Mouse (Mus musculus): ENCODE data around the gene Maf. TPM values are rescaled to one million over a fixed set of nuclear protein-coding genes. Genes with fewer than 3 reads are reported as not detected.

Gene Maf
- polyA plus RNA-seq, 1 experiment, result 3.7 TPM

- Histone ChIP-seq H3K27me3 (ENCODE audit: control insufficient read depth, insufficient read depth, insufficient read length) (no peaks in the 10 kb centered on the region), H3K4me3 (no peak overlapping the region), H3K4me2 (ENCODE audit: low read depth) (no peak overlapping the region), H3K79me2 (ENCODE audit: control insufficient read depth, insufficient read depth) (no peaks in the 10 kb centered on the region), H3ac (ENCODE audit: control insufficient read depth, insufficient read length) (no peak overlapping the region), H3K36me3 (ENCODE audit: control insufficient read depth, insufficient read depth) (no peaks in the 10 kb centered on the region)
- TF ChIP-seq REST (IDR thresholded peaks at IDR 0.05; ENCODE audit: insufficient read depth, insufficient read length) (no peak), MYOG (IDR thresholded peaks at IDR 0.05; ENCODE audit: control insufficient read depth in 1 of 3, insufficient read depth in 1 of 3, insufficient read length in 2 of 3, low read depth in 2 of 3) (no peak), POLR2AphosphoS2 (IDR thresholded peaks at IDR 0.05; ENCODE audit: insufficient read length, low read depth) (no peak), TCF3 (IDR thresholded peaks at IDR 0.05; ENCODE audit: insufficient read length, low read depth) (no peak), MAX (IDR thresholded peaks at IDR 0.05; ENCODE audit: low read depth) (no peak), MYOD1 (IDR thresholded peaks at IDR 0.05; ENCODE audit: control insufficient read depth in 1 of 3, insufficient read length in 2 of 3, low read depth in 2 of 3) (no peak), POLR2A (IDR thresholded peaks at IDR 0.05; ENCODE audit: insufficient read length, low read depth) (no peak), E2F4 (IDR thresholded peaks at IDR 0.05; ENCODE audit: insufficient read depth) (no peak), TCF12 (IDR thresholded peaks at IDR 0.05; ENCODE audit: insufficient read depth, poor library complexity, severe bottlenecking) (no peak), USF1 (IDR thresholded peaks at IDR 0.05; ENCODE audit: low read depth) (no peak), SRF (IDR thresholded peaks at IDR 0.05; ENCODE audit: control insufficient read depth, insufficient read length, low read depth) (no peak), CEBPB (IDR thresholded peaks at IDR 0.05; ENCODE audit: insufficient read depth, poor library complexity, severe bottlenecking) (no peak)
Measured at GRCm38 (mm10) chr8:115719126-115719525, 11.5 kb upstream of the Maf start.

DNA sequence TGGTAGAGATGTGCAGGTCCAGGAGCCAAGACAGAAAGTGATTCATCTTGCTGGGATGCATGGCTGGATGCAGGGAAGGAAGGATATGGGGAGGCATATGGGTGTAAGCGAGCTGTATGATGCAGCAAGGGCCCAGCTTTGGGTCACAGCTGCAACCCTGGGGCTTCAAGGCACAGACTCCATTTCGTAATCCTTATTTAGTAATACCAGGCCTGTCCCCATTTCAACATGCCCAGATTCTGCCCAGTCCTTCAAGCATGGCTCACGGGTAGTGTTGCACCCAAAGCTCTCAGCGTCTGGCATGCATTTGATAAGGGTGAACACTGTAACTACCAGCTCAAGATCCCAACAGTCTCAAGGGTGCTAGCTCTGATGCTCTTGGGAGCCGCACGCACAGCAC, 11.0 kb upstream of the Maf start:
- no peak overlapping the region for H3K4me2 ChIP-seq (ENCODE audit: low read depth)
- no peaks in the 10 kb centered on the region for H3K36me3 ChIP-seq (ENCODE audit: control insufficient read depth, insufficient read depth)
- no peaks in the 10 kb centered on the region for H3K27me3 ChIP-seq (ENCODE audit: control insufficient read depth, insufficient read depth, insufficient read length)
- H3K79me2 ChIP-seq (ENCODE audit: control insufficient read depth, insufficient read depth), result no peaks in the 10 kb centered on the region
- no peak for TF ChIP-seq TCF3 (IDR thresholded peaks at IDR 0.05; ENCODE audit: insufficient read length, low read depth)
- TF ChIP-seq SRF (IDR thresholded peaks at IDR 0.05; ENCODE audit: control insufficient read depth, insufficient read length, low read depth), result no peak
- TF ChIP-seq MYOD1 (IDR thresholded peaks at IDR 0.05; ENCODE audit: control insufficient read depth in 1 of 3, insufficient read length in 2 of 3, low read depth in 2 of 3), result no peak
- TF ChIP-seq TCF12 (IDR thresholded peaks at IDR 0.05; ENCODE audit: insufficient read depth, poor library complexity, severe bottlenecking), result no peak
- TF ChIP-seq MAX (IDR thresholded peaks at IDR 0.05; ENCODE audit: low read depth), result no peak
- TF ChIP-seq CEBPB (IDR thresholded peaks at IDR 0.05; ENCODE audit: insufficient read depth, poor library complexity, severe bottlenecking), result no peak
- TF ChIP-seq USF1 (IDR thresholded peaks at IDR 0.05; ENCODE audit: low read depth), result no peak
- TF ChIP-seq REST (IDR thresholded peaks at IDR 0.05; ENCODE audit: insufficient read depth, insufficient read length), result no peak
- no peak for TF ChIP-seq E2F4 (IDR thresholded peaks at IDR 0.05; ENCODE audit: insufficient read depth)
- no peak for TF ChIP-seq POLR2A (IDR thresholded peaks at IDR 0.05; ENCODE audit: insufficient read length, low read depth)
- no peak for TF ChIP-seq MYOG (IDR thresholded peaks at IDR 0.05; ENCODE audit: control insufficient read depth in 1 of 3, insufficient read depth in 1 of 3, insufficient read length in 2 of 3, low read depth in 2 of 3)
- TF ChIP-seq POLR2AphosphoS2 (IDR thresholded peaks at IDR 0.05; ENCODE audit: insufficient read length, low read depth), result no peak
- H3ac ChIP-seq (ENCODE audit: control insufficient read depth, insufficient read length), result no peak overlapping the region
- no peak overlapping the region for H3K4me3 ChIP-seq

DNA sequence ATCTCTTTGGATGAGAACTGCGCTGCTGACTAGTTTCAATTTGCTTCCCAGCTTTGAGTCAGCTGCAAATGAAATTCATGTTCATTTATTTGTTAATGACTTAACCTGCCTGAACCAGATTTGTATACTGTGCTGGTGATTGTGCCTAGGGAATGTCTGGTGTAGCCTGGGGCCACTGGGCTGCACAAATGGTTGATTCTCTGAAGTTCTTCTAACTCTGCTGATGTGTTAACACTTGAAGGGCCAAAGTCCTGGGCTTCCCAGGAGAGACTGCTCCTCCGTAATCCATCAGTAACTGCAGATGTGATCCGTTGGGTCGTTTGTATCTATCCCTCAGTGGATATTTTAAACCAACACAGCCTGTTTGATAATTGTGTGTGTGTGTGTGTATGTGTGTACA, 7.7 kb upstream of the Maf start:
- Histone ChIP-seq H3K4me3 (no peak overlapping the region), H3K36me3 (ENCODE audit: control insufficient read depth, insufficient read depth) (no peaks in the 10 kb centered on the region), H3ac (ENCODE audit: control insufficient read depth, insufficient read length) (no peak overlapping the region), H3K4me2 (ENCODE audit: low read depth) (no peak overlapping the region), H3K27me3 (ENCODE audit: control insufficient read depth, insufficient read depth, insufficient read length) (no peaks in the 10 kb centered on the region), H3K79me2 (ENCODE audit: control insufficient read depth, insufficient read depth) (no peaks in the 10 kb centered on the region)
- no peak for TF ChIP-seq SRF (IDR thresholded peaks at IDR 0.05; ENCODE audit: control insufficient read depth, insufficient read length, low read depth)
- TF ChIP-seq POLR2A (IDR thresholded peaks at IDR 0.05; ENCODE audit: insufficient read length, low read depth), result no peak
- TF ChIP-seq MYOD1 (IDR thresholded peaks at IDR 0.05; ENCODE audit: control insufficient read depth in 1 of 3, insufficient read length in 2 of 3, low read depth in 2 of 3), result no peak
- TF ChIP-seq MAX (IDR thresholded peaks at IDR 0.05; ENCODE audit: low read depth), result no peak
- no peak for TF ChIP-seq TCF3 (IDR thresholded peaks at IDR 0.05; ENCODE audit: insufficient read length, low read depth)
- no peak for TF ChIP-seq TCF12 (IDR thresholded peaks at IDR 0.05; ENCODE audit: insufficient read depth, poor library complexity, severe bottlenecking)
- no peak for TF ChIP-seq REST (IDR thresholded peaks at IDR 0.05; ENCODE audit: insufficient read depth, insufficient read length)
- TF ChIP-seq CEBPB (IDR thresholded peaks at IDR 0.05; ENCODE audit: insufficient read depth, poor library complexity, severe bottlenecking), result no peak
- TF ChIP-seq POLR2AphosphoS2 (IDR thresholded peaks at IDR 0.05; ENCODE audit: insufficient read length, low read depth), result no peak
- TF ChIP-seq MYOG (IDR thresholded peaks at IDR 0.05; ENCODE audit: control insufficient read depth in 1 of 3, insufficient read depth in 1 of 3, insufficient read length in 2 of 3, low read depth in 2 of 3), result no peak
- no peak for TF ChIP-seq USF1 (IDR thresholded peaks at IDR 0.05; ENCODE audit: low read depth)
- no peak for TF ChIP-seq E2F4 (IDR thresholded peaks at IDR 0.05; ENCODE audit: insufficient read depth)

- Histone ChIP-seq H3K27me3 (ENCODE audit: control insufficient read depth, insufficient read depth, insufficient read length) (no peaks in the 10 kb centered on the region), H3K4me2 (ENCODE audit: low read depth) (no peak overlapping the region), H3K4me3 (no peak overlapping the region), H3K36me3 (ENCODE audit: control insufficient read depth, insufficient read depth) (no peaks in the 10 kb centered on the region), H3K79me2 (ENCODE audit: control insufficient read depth, insufficient read depth) (no peaks in the 10 kb centered on the region), H3ac (ENCODE audit: control insufficient read depth, insufficient read length) (no peak overlapping the region)
- TF ChIP-seq MYOG (IDR thresholded peaks at IDR 0.05; ENCODE audit: control insufficient read depth in 1 of 3, insufficient read depth in 1 of 3, insufficient read length in 2 of 3, low read depth in 2 of 3), result no peak
Measured at GRCm38 (mm10) chr8:115711106-115711505, 3.5 kb upstream of the Maf start.

DNA sequence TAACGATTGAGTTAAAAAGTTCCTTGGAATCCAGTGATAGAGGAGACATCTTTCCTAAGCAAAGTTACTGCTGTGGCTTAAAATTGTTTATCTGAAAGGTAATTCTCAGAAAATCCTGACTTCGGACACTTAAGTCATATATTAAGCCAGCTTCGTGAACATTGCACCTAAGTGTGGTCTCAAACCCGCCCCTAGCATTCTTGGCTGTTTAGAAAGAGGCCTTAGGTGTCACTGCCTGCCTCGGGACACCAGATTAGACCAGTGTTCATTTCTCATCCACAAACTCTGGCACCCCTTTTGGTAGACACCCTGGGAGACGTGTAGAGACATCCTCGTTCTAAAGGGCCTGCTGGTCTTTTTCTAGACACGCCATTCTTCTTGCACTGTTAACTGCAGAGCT, 2.3 kb upstream of the Maf start:
- H3K4me2 ChIP-seq (ENCODE audit: low read depth), result no peak overlapping the region
- no peaks in the 10 kb centered on the region for H3K79me2 ChIP-seq (ENCODE audit: control insufficient read depth, insufficient read depth)
- TF ChIP-seq REST (IDR thresholded peaks at IDR 0.05; ENCODE audit: insufficient read depth, insufficient read length), result no peak
- no peak for TF ChIP-seq TCF12 (IDR thresholded peaks at IDR 0.05; ENCODE audit: insufficient read depth, poor library complexity, severe bottlenecking)
- H3K4me3 ChIP-seq, result no peak overlapping the region
- H3ac ChIP-seq (ENCODE audit: control insufficient read depth, insufficient read length), result no peak overlapping the region
- H3K36me3 ChIP-seq (ENCODE audit: control insufficient read depth, insufficient read depth), result no peaks in the 10 kb centered on the region
- no peaks in the 10 kb centered on the region for H3K27me3 ChIP-seq (ENCODE audit: control insufficient read depth, insufficient read depth, insufficient read length)
